In genomic region chr17:70690598-70690997, GRCm38 (mm10) we compare ENCODE assay signal across 25 mouse cellular contexts.
A peak's percentile ranks its signal among the peaks of the same experiment; 100 is the strongest.
DNase-seq lines count a peak whose midpoint lies in the region; ATAC-seq and TF ChIP-seq lines count a peak whose summit lies in the region.
"Had no signal": no experiment of that assay in that cellular context is flagged by ENCODE, and none has a peak within 500 bp of the region (broad histone marks: within the 10 kb centered on the region; RNA-seq: fewer than 3 reads in every experiment).

No protein-coding gene starts in this region.

- peak overlapping the region; percentile 52; the same call in 1 of the 2 replicates for H3K27ac ChIP-seq in layer of hippocampus, adult 2 months
- no peak overlapping the region for H3K27ac ChIP-seq in liver, embryonic 11.5 days (ENCODE audit: low read depth, low read length)
- H3K27ac ChIP-seq: embryonic facial prominence, embryonic 10.5 days; embryonic facial prominence, embryonic 12.5 days; forebrain, embryonic 13.5 days; forebrain, embryonic 15.5 days had no signal

- no peaks in the 10 kb centered on the region for H3K9me3 ChIP-seq in liver, embryonic 11.5 days (ENCODE audit: control insufficient read depth, low read length)
- H3K9me3 ChIP-seq: embryonic facial prominence, embryonic 10.5 days; embryonic facial prominence, embryonic 12.5 days; forebrain, embryonic 13.5 days; forebrain, embryonic 15.5 days had no signal

- DNase-seq in frontal cortex, postnatal 36 days (ENCODE audit: low spot score in 2 of 2), result no peak
- DNase-seq in layer of hippocampus, adult 2 months (ENCODE audit: low spot score in 2 of 2), result no peak
- DNase-seq in layer of hippocampus, adult 9-10 months (ENCODE audit: low spot score), result no peak
- no peak for DNase-seq in liver, embryonic 11.5 days (ENCODE audit: low spot score)
- DNase-seq: adrenal gland, adult 8-10 months; adrenal gland, postnatal 14 days; adrenal gland, postnatal 36 days; B cell, adult 2 months; cerebellum, adult 11 months; cerebellum, adult 18-20 months; cerebellum, adult 8-10 months; cerebellum, adult 9-11 months; cerebellum, postnatal 14 days; cerebellum, postnatal 36 days; forebrain, postnatal 0 days had no signal

- TF ChIP-seq CTCF in layer of hippocampus, adult 2 months (conservative IDR thresholded peaks at IDR 0.05), result no peak

- no peaks in the 10 kb centered on the region for H3K36me3 ChIP-seq in liver, embryonic 11.5 days (ENCODE audit: control insufficient read depth, insufficient read depth, low read length)
- H3K36me3 ChIP-seq: embryonic facial prominence, embryonic 10.5 days; embryonic facial prominence, embryonic 12.5 days; forebrain, embryonic 15.5 days; G1E had no signal

- no peak overlapping the region for H3K4me3 ChIP-seq in layer of hippocampus, adult 2 months
- no peak overlapping the region for H3K4me3 ChIP-seq in liver, embryonic 11.5 days (ENCODE audit: low read depth, low read length)
- H3K4me3 ChIP-seq: embryonic facial prominence, embryonic 10.5 days; embryonic facial prominence, embryonic 12.5 days; forebrain, embryonic 13.5 days; forebrain, embryonic 15.5 days had no signal

- no peak overlapping the region for H3K9ac ChIP-seq in liver, embryonic 11.5 days (ENCODE audit: low read depth, low read length)
- H3K9ac ChIP-seq: embryonic facial prominence, embryonic 12.5 days; forebrain, embryonic 13.5 days; forebrain, embryonic 15.5 days; forebrain, postnatal 0 days had no signal

- no peaks in the 10 kb centered on the region for H3K4me1 ChIP-seq in liver, embryonic 11.5 days (replicated peaks; ENCODE audit: control insufficient read depth, insufficient read depth, low read length)
- H3K4me1 ChIP-seq: embryonic facial prominence, embryonic 12.5 days; forebrain, embryonic 13.5 days; forebrain, embryonic 15.5 days had no signal

- WGBS in liver, embryonic 11.5 days, result 83% methylated on average over 8 of the region's 8 CpGs

- peak; percentile 54 for ATAC-seq in frontal cortex, adult (ENCODE audit: low TSS enrichment)
- ATAC-seq in liver, embryonic 11.5 days (replicated peaks; ENCODE audit: low FRiP score), result no peak
- ATAC-seq: activated CD4-positive, CD25-positive, alpha-beta regulatory T cell, adult 4 months; CD4-positive, CD25-positive, alpha-beta regulatory T cell, adult 4 months; forebrain, embryonic 13.5 days; forebrain, embryonic 15.5 days; forebrain, postnatal 0 days; Patski had no signal

- H3K4me2 ChIP-seq in liver, embryonic 11.5 days, result no peak overlapping the region
- H3K4me2 ChIP-seq: embryonic facial prominence, embryonic 12.5 days; forebrain, embryonic 13.5 days; forebrain, embryonic 15.5 days had no signal

- H3K27me3 ChIP-seq in liver, embryonic 11.5 days (replicated peaks; ENCODE audit: control insufficient read depth, insufficient read depth, low read length), result no peaks in the 10 kb centered on the region
- H3K27me3 ChIP-seq: CH12.LX; embryonic facial prominence, embryonic 12.5 days; forebrain, embryonic 13.5 days; forebrain, embryonic 15.5 days; Patski had no signal
